Mouse (Mus musculus) hindbrain, embryonic 14.5 days (tissue): ENCODE measurements around the gene Lrp6. TPM values are rescaled to one million over a fixed set of nuclear protein-coding genes. Genes with fewer than 3 reads are reported as not detected.

Source experiments
- ATAC-seq: fragments of 200-750 bp; cut with Nextera tagmentation; 2 replicates; pipeline ENCODE4 v1.8.0; 2017; ENCODE audit warnings: moderate number of reproducible peaks, mild to moderate bottlenecking, moderate TSS enrichment, moderate library complexity; ENCODE audit not compliant: low FRiP score
- DNase-seq: peaks from one replicate; pipeline ENCODE4 v3.0.0-alpha.2; 2015; ENCODE audit warnings: low spot score
- H3K27ac ChIP-seq: fragments of 300-500 bp; sonication (generic); 2 replicates; pipeline ENCODE4 v1.5.1; 2014; ENCODE audit warnings: mild to moderate bottlenecking, moderate library complexity
- H3K27me3 ChIP-seq: fragments of 300-500 bp; sonication (generic); 2 replicates; pipeline ENCODE4 v1.6.1; 2014; ENCODE audit warnings: mild to moderate bottlenecking, low read length, mixed read lengths; ENCODE audit not compliant: control insufficient read depth, insufficient read depth
- H3K36me3 ChIP-seq: fragments of 300-500 bp; sonication (generic); replicated peaks from 2 replicates; pipeline ENCODE4 v1.6.1; 2014; ENCODE audit not compliant: control insufficient read depth, insufficient read depth
- H3K4me1 ChIP-seq: fragments of 300-500 bp; sonication (generic); replicated peaks from 2 replicates; pipeline ENCODE4 v1.6.1; 2014; ENCODE audit warnings: antibody characterized with exemption, low read length, mixed read lengths; ENCODE audit not compliant: control insufficient read depth, insufficient read depth
- H3K4me2 ChIP-seq: fragments of 300-500 bp; sonication (generic); replicated peaks from 2 replicates; pipeline ENCODE4 v1.6.1; 2014; ENCODE audit warnings: mild to moderate bottlenecking, moderate library complexity
- H3K4me3 ChIP-seq: fragments of 300-500 bp; sonication (generic); replicated peaks from 2 replicates; pipeline ENCODE4 v1.5.1; 2014; ENCODE audit warnings: mild to moderate bottlenecking, low read length
- H3K9ac ChIP-seq: fragments of 300-500 bp; sonication (generic); 2 replicates; pipeline ENCODE4 v1.6.1; 2014
- H3K9me3 ChIP-seq: fragments of 300-500 bp; sonication (generic); 2 replicates; pipeline ENCODE4 v1.6.1; 2016; ENCODE audit warnings: low read length; ENCODE audit not compliant: control insufficient read depth
- WGBS: fragments of 180-500 bp; shearing (Covaris S2); extraction: QIAGEN DNeasy Blood & Tissue Kit; methylation state at CpG from one replicate; pipeline ENCODE4 v1.1.7; 2014; 5-methylcytosine and 5-hydroxymethylcytosine counted together
- polyA plus RNA-seq: library from polyadenylated mRNA; unstranded; fragments of >200 nt; fragmentation: Nextera tagmentation; extraction: Ambion mirVana; gene quantifications from 2 replicates; pipeline ENCODE4 v1.2.1, GENCODE M21; 2014

Lrp6 gene
- polyA plus RNA-seq, 1 experiment from 2014 or later: 22.3 TPM

DNA sequence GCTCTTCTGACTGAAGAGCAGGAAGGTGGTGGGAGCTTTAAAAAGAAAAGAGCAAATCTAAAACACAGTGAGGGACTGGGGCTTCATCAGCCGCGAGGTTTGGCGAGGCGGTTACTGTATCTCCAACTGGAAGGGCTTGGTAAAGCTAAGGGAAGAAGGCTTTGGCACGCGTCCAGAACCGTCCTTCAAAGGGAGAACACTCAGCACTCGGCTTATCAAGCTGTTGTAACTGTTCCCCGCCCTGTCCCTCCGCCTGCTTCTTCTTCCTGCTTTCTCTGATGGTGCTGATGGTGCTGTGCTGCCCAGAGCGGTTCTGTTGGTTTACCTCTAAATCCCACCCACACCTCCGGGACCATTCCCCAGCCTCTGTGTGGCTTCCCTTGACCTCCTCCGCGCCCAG is 95.9 kb downstream of the Lrp6 start:
- no peak overlapping the region for H3K27ac ChIP-seq
- WGBS: 85% methylated on average over 14 of the region's 14 CpGs
- no peak overlapping the region for H3K9ac ChIP-seq
- DNase-seq (no peak), ATAC-seq (no peak)
- H3K27me3 ChIP-seq: no peaks in the 10 kb centered on the region
- no peaks in the 10 kb centered on the region for H3K4me1 ChIP-seq
- no peak overlapping the region for H3K4me2 ChIP-seq
- H3K36me3 ChIP-seq: peaks cover 38% of the 10 kb centered on the region
- no peak overlapping the region for H3K4me3 ChIP-seq
- H3K9me3 ChIP-seq: no peaks in the 10 kb centered on the region

DNA sequence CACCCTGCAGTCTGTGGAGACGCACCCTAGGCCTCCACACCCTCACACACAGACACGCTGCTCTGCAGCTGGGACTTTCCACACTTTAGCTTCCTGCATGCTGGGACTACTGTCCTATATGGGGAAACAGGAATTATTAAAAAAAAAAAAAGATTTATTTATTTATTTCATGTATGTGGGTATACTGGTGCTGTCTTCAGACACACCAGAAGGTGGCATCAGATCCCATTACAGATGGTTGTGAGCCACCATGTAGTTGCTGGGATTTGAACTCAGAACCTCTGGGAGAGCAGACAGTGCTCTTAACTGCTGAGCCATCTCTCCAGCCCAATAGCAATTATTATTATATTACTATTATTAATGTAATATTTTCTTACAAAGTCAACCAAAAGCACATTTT is 97.5 kb downstream of the Lrp6 start:
- no peak overlapping the region for H3K9ac ChIP-seq
- H3K27ac ChIP-seq: no peak overlapping the region
- H3K4me2 ChIP-seq: no peak overlapping the region
- H3K4me3 ChIP-seq: no peak overlapping the region
- DNase-seq (no peak), ATAC-seq (no peak)
- H3K9me3 ChIP-seq: no peaks in the 10 kb centered on the region
- H3K36me3 ChIP-seq: peaks cover 47% of the 10 kb centered on the region
- WGBS: 92% methylated on average over 2 of the region's 2 CpGs
- no peaks in the 10 kb centered on the region for H3K4me1 ChIP-seq
- H3K27me3 ChIP-seq: no peaks in the 10 kb centered on the region

DNA sequence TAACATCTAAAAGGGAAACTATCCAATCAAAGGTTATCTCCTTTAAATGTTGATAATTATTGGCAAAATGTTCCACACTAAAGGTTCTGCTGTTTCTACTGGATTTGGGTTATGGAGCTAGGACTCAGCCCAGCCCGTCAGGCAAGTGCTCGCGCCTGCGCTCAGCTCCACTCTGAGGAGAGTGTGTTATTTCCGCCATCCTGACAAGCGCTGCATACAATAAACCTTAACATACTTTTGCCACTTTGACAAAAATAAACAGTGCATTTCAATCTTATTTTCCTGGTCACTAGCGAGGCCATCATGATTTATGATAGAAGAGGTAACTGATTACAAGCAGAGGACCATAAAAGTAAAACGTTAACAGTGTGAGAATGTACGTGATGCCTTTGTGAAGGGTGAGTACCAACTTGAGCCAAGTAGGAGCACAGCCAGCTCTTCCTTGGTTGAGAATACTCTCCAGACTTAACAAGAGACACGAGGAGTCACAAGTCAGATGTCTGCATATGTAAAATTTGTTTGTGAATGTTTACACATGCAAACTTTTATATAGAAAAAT is 100.0 kb downstream of the Lrp6 start:
- Histone ChIP-seq H3K9ac (no peak overlapping the region), H3K27me3 (no peaks in the 10 kb centered on the region), H3K4me1 (no peaks in the 10 kb centered on the region), H3K36me3 (peaks cover 67% of the 10 kb centered on the region), H3K4me2 (no peak overlapping the region), H3K9me3 (no peaks in the 10 kb centered on the region), H3K27ac (no peak overlapping the region), H3K4me3 (no peak overlapping the region)
- DNase-seq: no peak
- ATAC-seq: no peak
- 91% methylated on average over 10 of the region's 10 CpGs for WGBS

DNA sequence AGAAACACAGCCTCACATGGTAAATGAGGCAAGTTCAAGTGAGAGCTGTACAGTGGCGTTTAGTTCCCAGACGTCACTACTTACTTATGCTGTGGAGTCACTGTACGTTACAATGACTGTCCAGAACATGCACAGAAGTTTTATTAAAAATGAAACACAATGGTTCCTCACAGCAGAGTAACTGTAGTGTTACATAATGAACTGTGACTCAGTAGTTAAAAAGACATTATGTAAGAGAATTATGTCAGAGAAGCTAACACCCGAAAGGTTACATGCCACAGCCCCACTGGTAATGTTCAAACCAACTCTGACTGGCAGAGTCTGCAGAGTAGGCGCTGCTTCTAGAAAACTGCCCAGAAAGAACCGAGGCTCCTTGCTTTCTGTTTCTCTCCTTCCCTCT is 105.6 kb downstream of the Lrp6 start:
- Histone ChIP-seq H3K4me1 (no peaks in the 10 kb centered on the region), H3K36me3 (peaks cover 91% of the 10 kb centered on the region), H3K4me3 (no peak overlapping the region), H3K27ac (no peak overlapping the region), H3K9me3 (no peaks in the 10 kb centered on the region), H3K4me2 (no peak overlapping the region), H3K9ac (no peak overlapping the region), H3K27me3 (no peaks in the 10 kb centered on the region)
- no peak for ATAC-seq
- no peak for DNase-seq
- 88% methylated on average over 6 of the region's 6 CpGs for WGBS

DNA sequence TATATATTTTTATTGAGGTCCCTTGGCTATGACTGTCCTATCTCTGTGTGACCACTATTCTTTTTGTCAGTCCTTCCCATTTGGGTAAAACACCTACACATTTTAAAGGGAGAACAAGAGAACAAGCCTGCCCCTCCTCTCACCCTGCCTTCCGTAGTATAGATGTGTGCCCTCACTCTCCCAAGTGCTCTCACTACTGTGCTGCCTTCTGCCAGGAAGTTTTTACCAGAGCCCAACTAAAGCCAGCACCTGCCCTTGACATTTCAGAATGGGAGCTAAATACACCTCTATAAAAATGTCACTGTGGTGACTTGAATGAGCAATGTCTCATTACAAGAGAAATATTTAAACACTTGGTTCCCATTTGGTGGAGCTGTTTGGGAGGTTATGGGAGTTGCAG is 108.4 kb downstream of the Lrp6 start:
- no peak overlapping the region for H3K27ac ChIP-seq
- H3K9me3 ChIP-seq: no peaks in the 10 kb centered on the region
- no peak for DNase-seq
- H3K4me2 ChIP-seq: no peak overlapping the region
- H3K9ac ChIP-seq: no peak overlapping the region
- WGBS: 84% methylated on average over 1 of the region's 1 CpGs
- no peaks in the 10 kb centered on the region for H3K4me1 ChIP-seq
- peaks cover 94% of the 10 kb centered on the region for H3K36me3 ChIP-seq
- H3K4me3 ChIP-seq: no peak overlapping the region
- no peaks in the 10 kb centered on the region for H3K27me3 ChIP-seq
- ATAC-seq: no peak

DNA sequence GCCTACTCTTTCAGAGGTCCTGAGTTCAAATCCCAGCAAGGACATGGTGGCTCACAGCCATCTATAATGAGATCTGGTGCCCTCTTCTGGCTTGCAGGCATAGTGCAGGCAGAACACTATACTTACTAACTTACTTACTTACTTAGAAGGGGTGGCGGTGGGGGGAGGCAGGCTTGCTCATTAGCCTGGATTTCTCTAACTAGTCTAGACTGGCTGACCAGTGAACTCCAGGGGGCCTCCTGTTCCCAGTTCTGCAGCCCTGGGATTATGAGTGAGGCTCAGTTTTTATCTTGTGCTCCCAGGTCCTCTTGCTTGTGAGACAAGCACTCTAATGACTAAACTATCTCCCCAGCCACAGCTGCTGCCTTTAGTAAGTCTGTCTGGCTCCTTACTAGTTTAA is 112.7 kb downstream of the Lrp6 start:
- WGBS: 100% methylated on average over 1 of the region's 1 CpGs
- no peak overlapping the region for H3K4me3 ChIP-seq
- no peaks in the 10 kb centered on the region for H3K27me3 ChIP-seq
- no peak overlapping the region for H3K27ac ChIP-seq
- H3K9me3 ChIP-seq: no peaks in the 10 kb centered on the region
- H3K4me2 ChIP-seq: no peak overlapping the region
- H3K4me1 ChIP-seq: no peaks in the 10 kb centered on the region
- H3K36me3 ChIP-seq: peaks cover 96% of the 10 kb centered on the region
- ATAC-seq (no peak), DNase-seq (no peak)
- H3K9ac ChIP-seq: no peak overlapping the region

DNA sequence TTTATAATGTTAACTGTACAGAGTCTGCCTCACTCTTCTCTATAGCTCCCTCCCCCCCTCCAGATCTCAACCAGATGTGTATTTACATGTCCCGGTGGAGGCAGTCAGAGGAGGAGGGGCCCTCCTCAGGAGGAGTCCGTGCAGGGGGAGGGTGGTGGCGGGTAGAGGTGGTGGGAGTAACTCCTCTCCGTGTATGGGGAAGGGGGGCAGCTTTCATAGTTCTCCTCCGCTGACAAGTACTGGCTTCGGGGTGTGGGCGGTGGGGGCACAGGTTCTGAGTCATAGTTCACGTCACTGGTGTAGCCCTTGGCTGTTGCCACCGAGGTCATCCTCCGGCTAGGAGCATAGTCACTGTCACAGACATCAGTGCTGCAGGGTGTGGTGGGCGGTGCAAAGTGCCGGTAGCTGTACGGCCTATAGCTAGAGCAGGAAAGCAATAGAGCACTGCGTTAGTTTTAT is 116.1 kb downstream of the Lrp6 start:
- no peaks in the 10 kb centered on the region for H3K9me3 ChIP-seq
- no peak overlapping the region for H3K4me2 ChIP-seq
- no peaks in the 10 kb centered on the region for H3K27me3 ChIP-seq
- peaks cover 73% of the 10 kb centered on the region for H3K36me3 ChIP-seq
- peak; percentile 55; the same call in 1 of the 2 replicates for ATAC-seq
- 62% methylated on average over 14 of the region's 14 CpGs for WGBS
- DNase-seq: no peak
- no peak overlapping the region for H3K9ac ChIP-seq
- H3K27ac ChIP-seq: no peak overlapping the region
- no peaks in the 10 kb centered on the region for H3K4me1 ChIP-seq
- H3K4me3 ChIP-seq: no peak overlapping the region

DNA sequence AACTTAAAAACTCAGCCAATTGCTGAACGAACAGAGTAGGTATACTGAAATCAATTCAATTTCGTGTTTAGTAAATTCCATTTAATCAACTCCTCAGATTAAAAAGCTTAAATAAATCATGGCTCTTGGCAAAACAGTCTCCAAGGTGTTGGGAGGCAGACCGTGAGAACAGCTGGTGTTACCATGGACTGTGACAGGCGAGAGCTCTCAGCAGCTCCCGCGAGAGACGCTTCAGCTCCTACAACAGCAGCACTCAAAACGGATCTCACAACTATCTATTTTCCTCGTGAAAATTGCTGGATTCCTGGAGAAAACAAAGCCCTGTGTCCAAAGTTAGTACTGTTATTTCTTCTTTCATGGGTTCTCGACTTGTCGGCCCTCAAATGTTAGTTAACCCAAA is 116.8 kb downstream of the Lrp6 start:
- Histone ChIP-seq H3K4me2 (no peak overlapping the region), H3K27ac (no peak overlapping the region), H3K9ac (no peak overlapping the region), H3K9me3 (no peaks in the 10 kb centered on the region), H3K4me3 (no peak overlapping the region), H3K4me1 (no peaks in the 10 kb centered on the region), H3K27me3 (no peaks in the 10 kb centered on the region), H3K36me3 (peaks cover 69% of the 10 kb centered on the region)
- DNase-seq (no peak), ATAC-seq (peak; percentile 43; the same call in 1 of the 2 replicates)
- 52% methylated on average over 11 of the region's 11 CpGs for WGBS

DNA sequence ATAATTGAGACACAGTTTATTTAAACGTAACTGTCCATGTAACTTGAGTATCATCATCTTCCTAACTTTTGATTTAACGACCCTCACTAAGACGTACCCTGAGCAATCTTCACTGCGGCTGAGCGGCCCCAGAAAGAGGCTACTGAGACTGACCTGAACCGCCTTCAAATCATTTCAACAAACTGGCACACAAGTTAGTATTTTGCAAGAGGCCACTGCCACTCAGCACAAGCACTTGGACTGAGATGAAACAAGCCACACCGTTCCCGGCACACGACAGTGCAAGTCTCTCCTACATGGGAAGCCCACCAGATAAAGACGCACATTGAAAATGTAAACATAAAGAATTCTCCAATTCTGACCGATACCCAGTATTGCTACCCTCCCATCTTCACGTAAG is 118.3 kb downstream of the Lrp6 start:
- no peak for DNase-seq
- no peak overlapping the region for H3K4me2 ChIP-seq
- 91% methylated on average over 12 of the region's 12 CpGs for WGBS
- H3K36me3 ChIP-seq: peaks cover 57% of the 10 kb centered on the region
- no peak for ATAC-seq
- H3K27me3 ChIP-seq: no peaks in the 10 kb centered on the region
- no peak overlapping the region for H3K9ac ChIP-seq
- no peak overlapping the region for H3K4me3 ChIP-seq
- H3K4me1 ChIP-seq: no peaks in the 10 kb centered on the region
- H3K9me3 ChIP-seq: no peaks in the 10 kb centered on the region
- H3K27ac ChIP-seq: no peak overlapping the region

DNA sequence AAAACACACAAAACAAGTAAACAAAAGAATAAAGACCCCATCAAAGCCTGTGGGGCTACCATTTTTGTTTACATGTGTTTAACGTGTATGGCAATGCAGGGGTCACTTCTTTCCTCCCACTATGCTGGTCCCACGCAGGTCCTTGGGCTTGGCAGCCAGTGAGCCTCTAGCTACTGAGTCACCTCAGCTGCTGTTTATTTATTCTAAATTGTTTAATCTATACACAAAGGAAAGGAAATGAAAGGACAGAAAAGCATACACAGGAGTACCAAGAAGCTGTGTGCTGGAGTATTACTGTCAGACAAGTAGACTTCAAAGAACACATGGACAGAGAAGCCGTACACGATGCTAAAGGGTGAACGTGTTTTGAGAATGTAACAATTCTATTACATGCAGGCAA is 122.8 kb downstream of the Lrp6 start:
- Histone ChIP-seq H3K27ac (no peak overlapping the region), H3K9me3 (no peaks in the 10 kb centered on the region), H3K36me3 (peaks cover 15% of the 10 kb centered on the region), H3K4me3 (no peak overlapping the region), H3K27me3 (no peaks in the 10 kb centered on the region), H3K4me1 (0 out of 2 replicates have a peak, but pooled peaks cover 13% of the 10 kb centered on the region), H3K4me2 (no peak overlapping the region), H3K9ac (no peak overlapping the region)
- DNase-seq (no peak), ATAC-seq (no peak)
- WGBS: 81% methylated on average over 5 of the region's 5 CpGs
